ENCODE assay signal across 14 mouse cellular contexts in genomic region chr17:45473667-45474066, GRCm38 (mm10). TPM values are rescaled to one million over a fixed set of nuclear protein-coding genes. Genes with fewer than 3 reads are reported as not detected.
"Had no signal": no experiment of that assay in that cellular context is flagged by ENCODE, and none has a peak within 500 bp of the region (broad histone marks: within the 10 kb centered on the region; RNA-seq: fewer than 3 reads in every experiment).

No protein-coding gene starts in this region.

- H3K9me3 ChIP-seq: kidney, embryonic 15.5 days; limb, embryonic 10.5 days; liver, embryonic 15.5 days; neural tube, embryonic 12.5 days had no signal

- H3K27ac ChIP-seq: kidney, embryonic 15.5 days; limb, embryonic 10.5 days; liver, embryonic 15.5 days; neural tube, embryonic 12.5 days had no signal

- H3K36me3 ChIP-seq: kidney, embryonic 15.5 days; limb, embryonic 10.5 days; liver, embryonic 15.5 days; neural tube, embryonic 12.5 days had no signal

- DNase-seq: kidney, adult 18-20 months; kidney, postnatal 14 days; lung, adult 2 months; lung, postnatal 36 days; midbrain, embryonic 14.5 days; spleen, adult 18-20 months; thymus, postnatal 4 days had no signal

- H3K4me3 ChIP-seq: liver, embryonic 15.5 days had no signal

- H3K9ac ChIP-seq: kidney, embryonic 15.5 days; liver, embryonic 15.5 days had no signal

RNA-seq across cellular contexts. Expression of gene Spats1, which starts 1.5 kb away (rescaled TPM):
- total RNA-seq: megakaryocyte progenitor cell, adult 5-6 weeks; monocyte, adult 5-6 weeks; neutrophil, adult 5-6 weeks had no signal

RNA-seq across cellular contexts. Expression of gene Tcte1, which starts 49.6 kb away (rescaled TPM):
- total RNA-seq: megakaryocyte progenitor cell, adult 5-6 weeks; monocyte, adult 5-6 weeks; neutrophil, adult 5-6 weeks had no signal
